Mouse (Mus musculus): ENCODE measurements around the gene Tbc1d15. TPM values are rescaled to one million over a fixed set of nuclear protein-coding genes. Genes with fewer than 3 reads are reported as not detected.

The Tbc1d15 gene
- polyA plus RNA-seq, 1 experiment, result 6.2 TPM

- 92% methylated on average over 9 of the region's 9 CpGs for WGBS
- H3K27me3 ChIP-seq (ENCODE audit: control insufficient read depth, insufficient read depth, low read length), result no peaks in the 10 kb centered on the region
- no peak overlapping the region for H3K4me3 ChIP-seq (ENCODE audit: low read depth, low read length)
- no peak for TF ChIP-seq POLR2A (IDR thresholded peaks at IDR 0.05; ENCODE audit: low read depth, low read length)
- peaks cover 57% of the 10 kb centered on the region for H3K36me3 ChIP-seq (ENCODE audit: control insufficient read depth, insufficient read depth, low read length)
- H3K27ac ChIP-seq (ENCODE audit: insufficient read depth, low read depth, low read length), result no peak overlapping the region
- H3K4me1 ChIP-seq (ENCODE audit: control insufficient read depth, insufficient read depth, insufficient read length, low read length), result no peaks in the 10 kb centered on the region
Measured at GRCm38 (mm10) chr10:115290671-115291070, 39.4 kb upstream of the Tbc1d15 start.

GRCm38 (mm10) chr10:115288856-115289255 lies 37.6 kb upstream of the Tbc1d15 start:
- Histone ChIP-seq H3K4me3 (ENCODE audit: low read depth, low read length) (no peak overlapping the region), H3K4me1 (ENCODE audit: control insufficient read depth, insufficient read depth, insufficient read length, low read length) (no peaks in the 10 kb centered on the region), H3K36me3 (ENCODE audit: control insufficient read depth, insufficient read depth, low read length) (peaks cover 43% of the 10 kb centered on the region), H3K27ac (ENCODE audit: insufficient read depth, low read depth, low read length) (no peak overlapping the region), H3K27me3 (ENCODE audit: control insufficient read depth, insufficient read depth, low read length) (no peaks in the 10 kb centered on the region)
- TF ChIP-seq POLR2A (IDR thresholded peaks at IDR 0.05; ENCODE audit: low read depth, low read length) (no peak), CTCF (IDR thresholded peaks at IDR 0.05; ENCODE audit: extremely low read depth, insufficient read length, insufficient replicate concordance, low read depth, low read length) (no peak)
- WGBS, result 81% methylated on average over 8 of the region's 8 CpGs

- Histone ChIP-seq H3K36me3 (ENCODE audit: control insufficient read depth, insufficient read depth, low read length) (peaks cover 15% of the 10 kb centered on the region), H3K27me3 (ENCODE audit: control insufficient read depth, insufficient read depth, low read length) (no peaks in the 10 kb centered on the region), H3K4me3 (ENCODE audit: low read depth, low read length) (no peak overlapping the region), H3K4me1 (ENCODE audit: control insufficient read depth, insufficient read depth, insufficient read length, low read length) (no peaks in the 10 kb centered on the region), H3K27ac (ENCODE audit: insufficient read depth, low read depth, low read length) (no peak overlapping the region)
- WGBS, result 28% methylated on average over 10 of the region's 10 CpGs
- no peak for TF ChIP-seq POLR2A (IDR thresholded peaks at IDR 0.05; ENCODE audit: low read depth, low read length)
- TF ChIP-seq CTCF (IDR thresholded peaks at IDR 0.05; ENCODE audit: extremely low read depth, insufficient read length, insufficient replicate concordance, low read depth, low read length), result no peak
Measured at GRCm38 (mm10) chr10:115284170-115284569, 32.9 kb upstream of the Tbc1d15 start.

GRCm38 (mm10) chr10:115281381-115281780 lies 30.1 kb upstream of the Tbc1d15 start:
- WGBS, result 80% methylated on average over 10 of the region's 10 CpGs
- no peaks in the 10 kb centered on the region for H3K4me1 ChIP-seq (ENCODE audit: control insufficient read depth, insufficient read depth, insufficient read length, low read length)
- no peaks in the 10 kb centered on the region for H3K36me3 ChIP-seq (ENCODE audit: control insufficient read depth, insufficient read depth, low read length)
- TF ChIP-seq CTCF (IDR thresholded peaks at IDR 0.05; ENCODE audit: extremely low read depth, insufficient read length, insufficient replicate concordance, low read depth, low read length) (no peak), POLR2A (IDR thresholded peaks at IDR 0.05; ENCODE audit: low read depth, low read length) (no peak)
- no peak overlapping the region for H3K4me3 ChIP-seq (ENCODE audit: low read depth, low read length)
- H3K27ac ChIP-seq (ENCODE audit: insufficient read depth, low read depth, low read length), result no peak overlapping the region
- H3K27me3 ChIP-seq (ENCODE audit: control insufficient read depth, insufficient read depth, low read length), result no peaks in the 10 kb centered on the region

GRCm38 (mm10) chr10:115271649-115272048 lies 20.4 kb upstream of the Tbc1d15 start:
- H3K4me1 ChIP-seq (ENCODE audit: control insufficient read depth, insufficient read depth, insufficient read length, low read length), result no peaks in the 10 kb centered on the region
- no peaks in the 10 kb centered on the region for H3K36me3 ChIP-seq (ENCODE audit: control insufficient read depth, insufficient read depth, low read length)
- no peak for TF ChIP-seq POLR2A (IDR thresholded peaks at IDR 0.05; ENCODE audit: low read depth, low read length)
- TF ChIP-seq CTCF (IDR thresholded peaks at IDR 0.05; ENCODE audit: extremely low read depth, insufficient read length, insufficient replicate concordance, low read depth, low read length), result no peak
- 78% methylated on average over 5 of the region's 5 CpGs for WGBS
- H3K27ac ChIP-seq (ENCODE audit: insufficient read depth, low read depth, low read length), result no peak overlapping the region
- no peaks in the 10 kb centered on the region for H3K27me3 ChIP-seq (ENCODE audit: control insufficient read depth, insufficient read depth, low read length)
- no peak overlapping the region for H3K4me3 ChIP-seq (ENCODE audit: low read depth, low read length)

GRCm38 (mm10) chr10:115270612-115271390 lies 19.5 kb upstream of the Tbc1d15 start:
- Histone ChIP-seq H3K27me3 (ENCODE audit: control insufficient read depth, insufficient read depth, low read length) (no peaks in the 10 kb centered on the region), H3K4me1 (ENCODE audit: control insufficient read depth, insufficient read depth, insufficient read length, low read length) (no peaks in the 10 kb centered on the region), H3K36me3 (ENCODE audit: control insufficient read depth, insufficient read depth, low read length) (no peaks in the 10 kb centered on the region), H3K4me3 (ENCODE audit: low read depth, low read length) (no peak overlapping the region), H3K27ac (ENCODE audit: insufficient read depth, low read depth, low read length) (no peak overlapping the region)
- TF ChIP-seq POLR2A (IDR thresholded peaks at IDR 0.05; ENCODE audit: low read depth, low read length), result no peak
- no peak for TF ChIP-seq CTCF (IDR thresholded peaks at IDR 0.05; ENCODE audit: extremely low read depth, insufficient read length, insufficient replicate concordance, low read depth, low read length)
- WGBS, result 85% methylated on average over 12 of the region's 12 CpGs

- no peak for TF ChIP-seq CTCF (IDR thresholded peaks at IDR 0.05; ENCODE audit: extremely low read depth, insufficient read length, insufficient replicate concordance, low read depth, low read length)
- no peak for TF ChIP-seq POLR2A (IDR thresholded peaks at IDR 0.05; ENCODE audit: low read depth, low read length)
- H3K27me3 ChIP-seq (ENCODE audit: control insufficient read depth, insufficient read depth, low read length), result no peaks in the 10 kb centered on the region
- 21% methylated on average over 5 of the region's 5 CpGs for WGBS
- no peaks in the 10 kb centered on the region for H3K36me3 ChIP-seq (ENCODE audit: control insufficient read depth, insufficient read depth, low read length)
- peak overlapping the region; percentile 95 for H3K27ac ChIP-seq (ENCODE audit: insufficient read depth, low read depth, low read length)
- H3K4me3 ChIP-seq (ENCODE audit: low read depth, low read length), result peak overlapping the region; percentile 30; the same call in 1 of the 2 replicates
- H3K4me1 ChIP-seq (ENCODE audit: control insufficient read depth, insufficient read depth, insufficient read length, low read length), result peaks cover 10% of the 10 kb centered on the region; the same call in 1 of the 2 replicates
Measured at GRCm38 (mm10) chr10:115262926-115263562, 11.8 kb upstream of the Tbc1d15 start.
